Mouse (Mus musculus): Measurements from ENCODE around the gene Fancf.
A peak's percentile ranks its signal among the peaks of the same experiment; 100 is the strongest.

Fancf gene

GRCm38 (mm10) chr7:51862097-51862492, at the start of gene Fancf:
Gene Fancf, minus strand, starts transcription at chr7:51862267.
- peak; percentile 98 for DNase-seq

DNA sequence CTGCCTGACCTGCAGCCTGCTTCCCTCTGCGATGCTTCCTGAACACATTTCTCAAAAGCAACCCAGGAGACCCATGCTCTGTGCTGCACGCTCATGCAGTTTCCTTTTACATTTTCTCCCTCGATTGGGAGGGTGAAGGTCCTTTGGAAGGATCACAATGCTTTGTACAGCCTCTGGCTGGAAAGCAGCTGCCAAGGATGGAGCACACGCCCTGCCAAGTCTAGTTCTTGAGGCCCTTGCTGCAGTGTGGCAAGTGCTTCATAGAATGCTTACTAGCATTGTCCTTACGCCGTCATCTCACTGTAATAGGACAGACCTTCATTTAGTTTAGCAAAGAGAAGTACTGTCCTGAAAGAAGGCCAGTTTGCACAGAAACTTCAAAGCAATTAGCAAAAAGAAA, 37.0 kb upstream of the Fancf start:
- no peak for DNase-seq

DNA sequence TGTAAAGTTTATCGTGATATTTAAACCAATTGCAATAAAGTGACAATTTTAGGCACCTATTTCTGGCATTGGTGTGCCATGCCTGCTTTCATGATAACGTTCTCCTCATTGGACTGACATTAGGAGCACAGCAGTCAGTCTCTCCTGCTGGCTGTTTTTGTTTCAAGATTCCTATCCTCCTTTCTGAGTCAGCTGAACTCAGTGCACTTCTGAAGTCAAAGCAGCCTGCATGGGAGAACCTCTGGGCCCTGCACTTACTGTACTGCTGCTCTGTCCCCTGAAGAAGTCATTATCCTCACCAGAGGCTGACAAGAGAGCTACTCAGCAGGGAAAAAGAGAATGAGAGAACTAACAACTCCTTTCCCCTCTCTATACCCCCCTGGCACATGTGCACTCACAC, 32.9 kb upstream of the Fancf start:
- no peak for DNase-seq

DNA sequence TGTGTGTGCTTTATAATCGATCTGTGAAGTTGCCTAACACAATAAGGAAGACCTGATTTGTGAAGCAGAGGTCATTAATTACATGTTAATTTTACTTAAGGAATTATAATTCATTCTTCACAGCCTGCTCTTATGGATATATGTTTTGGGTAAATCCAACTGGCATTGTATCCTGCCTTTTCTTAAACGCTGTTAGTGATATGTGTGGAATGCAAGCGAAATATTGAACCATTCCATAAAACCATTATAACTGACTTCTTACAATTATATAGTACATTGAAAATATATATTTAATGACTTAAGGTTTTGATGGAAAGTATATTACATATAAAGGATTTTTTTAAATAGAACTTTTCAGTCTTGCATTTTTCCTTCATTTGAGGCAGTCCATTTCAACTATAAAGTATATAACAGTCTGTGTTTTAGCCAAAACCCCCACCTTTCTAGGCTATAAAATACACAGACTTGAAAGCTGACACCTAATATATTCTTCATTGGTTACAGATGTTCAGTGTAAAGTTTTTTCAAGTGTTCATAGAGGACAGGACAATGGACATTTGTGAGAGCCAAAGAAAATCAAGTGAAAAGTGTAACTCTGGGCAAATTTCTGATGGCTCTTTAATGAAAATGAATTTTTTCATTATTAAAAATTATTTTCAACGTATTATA, 32.2 kb upstream of the Fancf start:
- DNase-seq, result no peak

GRCm38 (mm10) chr7:51893008-51893407, 30.9 kb upstream of the Fancf start:
- no peak for DNase-seq

- DNase-seq, result no peak
Measured at GRCm38 (mm10) chr7:51892224-51892965, 30.3 kb upstream of the Fancf start.

DNA sequence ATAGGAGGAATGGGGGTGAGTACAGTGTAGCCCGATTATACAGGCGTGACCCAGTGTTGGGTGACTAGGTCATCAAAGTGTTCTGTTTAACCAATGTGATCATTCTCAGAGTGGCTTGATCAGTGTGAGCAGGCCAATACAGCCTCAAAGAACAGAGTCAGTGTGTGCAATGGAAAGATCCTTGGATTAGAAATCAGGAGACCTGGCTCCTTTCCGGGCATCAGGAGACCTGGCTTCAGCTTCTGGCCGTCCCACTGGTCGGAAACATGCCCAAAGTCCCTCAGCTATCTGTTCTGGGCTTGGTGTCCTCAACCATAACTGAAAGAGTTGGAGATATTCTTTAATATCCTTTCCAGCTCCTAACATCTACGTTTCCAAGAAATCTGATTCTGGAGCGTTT, 27.5 kb upstream of the Fancf start:
- no peak for DNase-seq

DNA sequence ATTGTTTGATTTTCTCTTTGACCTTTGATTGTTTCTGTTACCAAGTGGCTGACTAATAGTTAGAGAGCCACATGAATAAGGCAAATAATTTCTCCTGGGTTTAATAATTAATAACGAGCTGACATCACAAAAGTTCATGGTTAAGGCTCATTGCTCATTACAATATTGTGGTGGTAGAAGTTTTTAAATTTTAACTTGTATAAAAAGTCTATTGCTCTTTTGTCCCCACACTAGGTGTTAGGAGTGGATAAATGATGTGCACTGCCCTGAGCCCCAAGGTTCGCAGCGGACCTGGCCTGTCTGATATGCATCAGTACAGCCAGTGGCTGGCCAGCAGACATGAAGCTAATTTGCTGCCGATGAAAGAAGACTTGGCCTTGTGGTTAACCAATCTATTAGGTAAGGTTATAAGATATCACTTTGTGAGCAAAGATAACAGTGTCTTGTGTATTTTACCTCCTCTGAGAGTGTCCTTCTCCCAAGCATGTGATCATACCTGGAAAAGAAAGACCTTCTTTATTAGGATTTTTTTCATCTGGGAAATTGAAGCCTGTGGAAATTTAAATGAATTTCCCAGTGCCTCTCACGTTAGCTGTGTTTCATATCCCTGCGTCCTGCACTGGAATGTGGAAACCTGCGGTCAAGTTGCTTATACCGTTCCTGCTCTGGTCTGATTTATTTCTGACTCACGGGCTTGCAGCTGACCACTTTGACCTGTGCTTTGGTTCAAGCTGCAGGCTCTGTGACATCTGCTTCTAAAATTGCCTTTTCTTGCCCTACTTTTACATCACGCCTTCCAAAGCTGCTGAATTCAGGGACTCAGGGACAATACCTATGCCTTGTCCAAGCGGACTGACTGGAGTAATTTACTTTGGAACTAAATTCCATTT, 25.9 kb upstream of the Fancf start:
- no peak for DNase-seq

DNA sequence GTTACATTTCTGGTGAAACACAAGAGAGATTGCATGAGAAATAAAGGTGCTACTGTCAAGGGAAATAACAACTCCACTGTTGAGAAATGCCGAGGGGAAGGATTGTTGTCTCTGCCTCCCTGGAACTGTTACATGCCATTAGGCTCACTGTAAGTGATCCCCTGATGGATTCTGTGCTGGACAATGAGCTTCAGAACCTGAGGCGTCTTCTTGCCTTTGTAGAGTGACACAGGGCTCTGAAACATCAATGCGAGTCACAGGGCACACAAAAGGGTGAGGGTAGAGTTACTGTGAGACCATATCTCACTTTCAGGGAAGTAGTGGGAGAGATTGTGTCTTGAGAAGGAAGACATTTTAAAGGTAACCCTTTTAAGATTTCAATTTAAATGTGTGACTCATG, 23.3 kb upstream of the Fancf start:
- no peak for DNase-seq

GRCm38 (mm10) chr7:51880121-51880520, 18.1 kb upstream of the Fancf start:
- no peak for DNase-seq

- peak; percentile 51 for DNase-seq
Measured at GRCm38 (mm10) chr7:51879136-51879723, 17.2 kb upstream of the Fancf start.

DNA sequence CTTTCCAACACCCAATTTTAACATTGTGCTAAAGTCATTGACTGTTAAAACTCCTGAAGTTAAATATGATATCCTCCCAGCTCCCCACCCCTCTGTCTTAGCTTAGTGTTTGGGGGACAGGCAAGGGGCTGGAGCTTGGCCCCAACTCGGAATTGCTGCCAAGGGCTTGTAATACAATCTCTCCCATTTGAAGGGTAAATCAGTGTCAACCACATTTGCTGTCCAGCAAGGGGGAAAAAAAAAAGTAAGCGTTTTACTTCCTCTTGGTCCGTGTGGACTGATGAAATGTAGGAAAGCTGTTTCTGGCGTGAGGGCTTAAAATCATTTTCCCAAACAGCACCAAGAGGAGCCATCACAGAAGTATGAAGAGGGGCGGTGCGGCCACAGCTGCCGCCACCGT, 16.7 kb upstream of the Fancf start:
- no peak for DNase-seq

- no peak for DNase-seq
Measured at GRCm38 (mm10) chr7:51876316-51876715, 14.2 kb upstream of the Fancf start.

DNA sequence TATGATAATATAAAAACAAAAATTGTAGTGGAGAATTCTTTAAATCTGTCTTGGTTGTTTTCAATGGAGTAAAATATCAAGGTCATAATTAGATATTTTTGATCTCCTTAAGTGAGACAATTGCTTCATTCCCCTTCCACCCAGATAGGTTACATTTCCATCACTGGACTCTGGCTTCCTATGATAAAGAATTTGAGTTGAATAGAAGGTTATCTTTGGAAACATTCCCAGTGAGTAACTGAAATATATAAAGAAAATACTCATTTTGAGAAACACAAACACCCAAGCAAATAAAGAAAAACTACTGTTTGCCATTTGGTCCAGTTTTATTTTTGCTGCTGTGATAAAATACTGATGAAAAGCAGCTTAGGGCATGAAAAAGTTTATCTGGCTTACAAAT, 10.5 kb upstream of the Fancf start:
- no peak for DNase-seq

DNA sequence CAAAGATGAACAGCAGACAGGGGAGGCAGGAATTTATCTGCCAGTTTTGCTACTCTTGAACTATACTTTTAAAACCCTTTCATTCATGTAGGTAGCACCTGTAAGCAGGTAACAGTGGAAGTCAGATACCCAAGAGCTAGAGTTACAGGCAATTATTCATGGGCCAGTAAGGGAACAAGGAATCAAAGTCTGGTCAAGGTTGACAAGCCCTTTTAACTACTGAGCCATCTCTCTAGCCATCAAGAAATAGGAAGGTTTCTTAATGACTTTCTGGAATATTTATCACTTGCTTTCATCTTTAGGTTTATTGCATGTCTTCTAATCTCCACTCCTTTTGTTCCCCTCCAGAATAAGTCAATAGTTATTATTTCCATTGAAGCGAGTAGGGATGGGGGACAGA, 10.0 kb upstream of the Fancf start:
- DNase-seq, result no peak

- DNase-seq, result no peak
Measured at GRCm38 (mm10) chr7:51867983-51868382, 5.9 kb upstream of the Fancf start.

DNA sequence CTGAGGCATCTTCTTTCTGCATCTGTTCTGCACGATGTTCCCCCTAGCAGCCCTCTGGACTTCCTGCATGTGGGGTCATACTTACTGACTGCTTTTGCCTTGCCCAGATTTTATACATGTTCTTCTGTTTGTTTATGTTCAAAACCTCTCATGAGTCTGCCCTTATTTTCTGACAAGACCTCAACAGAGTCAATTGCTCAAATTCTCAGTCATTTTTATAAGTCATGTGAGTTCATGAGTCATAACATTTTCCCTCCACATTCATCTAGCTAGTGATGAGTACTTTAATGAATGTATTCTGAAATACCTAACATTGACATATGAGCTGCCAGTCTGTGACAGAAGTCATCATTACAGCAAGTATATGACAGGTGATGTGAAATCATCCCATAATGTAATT, 3.3 kb upstream of the Fancf start:
- DNase-seq, result no peak

GRCm38 (mm10) chr7:51862842-51863241, 775 bp upstream of the Fancf start:
- DNase-seq, result no peak

DNA sequence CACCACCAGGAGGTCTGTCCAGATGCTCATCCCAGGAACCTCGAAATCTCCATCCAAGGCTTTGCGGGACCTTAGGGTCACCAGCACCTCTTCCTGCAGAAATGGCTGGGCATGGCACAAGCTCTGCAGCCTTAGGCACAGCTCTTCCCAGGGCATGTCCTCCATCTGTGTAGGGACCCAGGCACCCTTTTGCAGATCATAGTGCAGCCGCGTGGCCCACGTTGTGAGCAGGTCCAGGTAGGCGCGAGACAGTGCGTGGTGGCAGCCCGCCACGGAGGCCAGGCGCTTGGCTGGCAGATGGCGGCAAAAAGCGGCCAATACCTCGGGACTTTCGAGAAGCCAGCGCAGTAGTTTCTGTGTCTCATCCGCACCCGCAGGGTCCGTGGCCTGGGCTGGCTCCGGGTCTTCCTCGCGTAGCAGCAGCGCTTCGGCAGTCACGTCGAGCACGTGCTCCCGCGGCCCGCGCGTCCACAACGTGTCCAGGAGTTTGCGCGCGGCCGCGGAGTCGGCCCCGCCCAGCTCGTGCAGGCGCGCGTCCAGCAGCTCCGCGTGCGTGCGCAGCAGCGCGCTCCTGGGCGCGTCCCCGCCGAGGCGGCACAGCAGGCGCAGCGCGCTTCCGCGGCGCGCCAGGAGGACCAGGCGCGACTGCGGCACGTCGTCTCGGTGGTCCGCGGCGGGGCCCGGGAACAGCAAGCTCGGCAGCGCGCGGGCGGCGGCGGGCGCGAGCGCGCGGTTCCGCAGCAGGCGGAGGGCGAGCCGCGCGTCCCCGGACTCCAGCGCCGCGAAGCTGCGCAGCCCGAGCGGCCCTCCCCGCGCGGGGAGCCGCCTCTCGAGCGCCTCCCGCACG, 594 bp downstream of the Fancf start, which contains the start of gene Gas2:
Gene Gas2 (plus strand): TSS at position 766 of the 847 bp plus-strand sequence.
- peak; percentile 91 for DNase-seq

- no peak for DNase-seq
Measured at GRCm38 (mm10) chr7:51851890-51852507, 10.1 kb downstream of the Fancf start.

DNA sequence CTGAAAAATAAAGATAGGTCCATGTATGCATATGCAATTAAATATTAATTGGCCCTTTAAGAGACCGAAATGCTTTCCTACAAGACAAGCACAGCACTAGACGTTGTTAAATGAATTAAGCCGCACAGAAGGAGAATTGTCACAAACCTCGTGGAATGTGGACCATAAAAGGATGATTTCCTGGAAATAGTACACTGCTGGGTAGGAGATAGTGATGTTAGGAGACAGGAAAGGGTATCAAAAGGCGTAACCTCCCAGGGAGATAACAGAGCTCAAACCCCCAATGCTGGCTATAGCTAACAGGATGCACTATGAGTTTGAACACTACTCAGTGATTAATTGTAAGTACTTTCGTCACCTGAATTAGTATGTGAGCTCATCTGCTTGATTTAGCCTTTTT, 11.2 kb downstream of the Fancf start:
- no peak for DNase-seq

DNA sequence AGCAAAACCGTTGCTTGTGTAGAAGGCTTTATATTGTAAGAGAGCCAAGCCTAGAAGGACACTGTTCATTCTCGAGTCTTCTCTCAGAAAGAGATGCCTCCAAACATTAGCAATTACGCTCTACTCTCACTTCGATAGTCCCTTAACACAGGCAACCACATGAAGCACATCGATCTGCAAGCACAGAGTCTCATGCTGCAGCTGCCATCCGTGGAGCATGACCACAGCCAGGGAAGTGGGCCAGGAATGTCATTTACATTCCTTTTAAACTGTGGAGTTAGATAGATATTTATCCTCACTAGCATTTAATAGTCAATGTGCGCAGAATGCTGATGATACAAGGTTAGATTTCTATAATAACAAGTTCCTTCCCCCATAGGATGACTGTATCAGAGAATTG, 21.6 kb downstream of the Fancf start:
- no peak for DNase-seq
